In genomic region chr13:34942370-34942769, GRCm38 (mm10) we compare ENCODE assay signal across 14 mouse cellular contexts.
"Had no signal": no experiment of that assay in that cellular context is flagged by ENCODE, and none has a peak within 500 bp of the region (broad histone marks: within the 10 kb centered on the region; RNA-seq: fewer than 3 reads in every experiment).

No protein-coding gene starts in this region.

- ATAC-seq: midbrain, embryonic 16.5 days had no signal

- DNase-seq: lung, adult 18-20 months; lung, embryonic 14.5 days; lung, postnatal 10 days; lung, postnatal 4 days; midbrain, embryonic 14.5 days; retina, postnatal 1 day; right cerebral cortex, adult 18-20 months; right cerebral cortex, postnatal 25 days; right cerebral cortex, postnatal 4 days; spleen, adult 18-20 months; thymus, adult 2 months; thymus, postnatal 25 days; thymus, postnatal 4 days had no signal
